Mouse (Mus musculus) adrenal gland, postnatal 36 days (tissue): Measurements from ENCODE around the gene Npvf. TPM values are rescaled to one million over a fixed set of nuclear protein-coding genes. Genes with fewer than 3 reads are reported as not detected.

Experiments used
- DNase-seq, 2 experiments: peaks; one replicate each; pipeline ENCODE4 v3.0.0; 2021; ENCODE audit warnings: mixed read lengths in 1 of 2
- long read RNA-seq, 2 experiments: library from polyadenylated mRNA; stranded (forward); transcript quantifications; one replicate each; pipeline ENCODE4 v2.0.0; 2021; ENCODE audit warnings: borderline sequencing depth in 2 of 2
- total RNA-seq, 2 experiments: library from RNA; stranded (reverse); gene quantifications; 2 replicates each; pipeline ENCODE4 v1.2.3; 2021

Gene Npvf
- not detected for total RNA-seq
- long read RNA-seq, experiment 1, result 0 reads
- long read RNA-seq, experiment 2, result 0 reads

DNA sequence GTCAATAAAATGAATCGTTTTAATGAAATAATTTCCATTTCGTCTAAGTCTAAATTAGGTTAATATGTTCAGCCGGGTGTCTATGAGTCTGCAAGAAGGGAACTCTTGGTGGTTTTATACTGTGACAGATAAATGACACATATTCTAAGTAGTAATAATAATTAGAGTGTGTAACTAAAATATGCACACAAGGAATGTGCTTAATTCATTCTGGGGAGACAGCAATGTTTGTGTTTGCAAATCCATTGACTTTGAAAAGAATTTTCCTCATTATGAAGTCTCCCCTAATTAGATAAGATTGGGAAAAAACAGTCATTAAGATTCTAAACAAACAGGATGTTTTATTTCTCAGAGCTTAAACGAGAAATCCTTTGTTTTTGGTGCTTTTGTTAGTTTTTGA is at the start of gene Npvf:
TSS of gene Npvf (minus strand) at position 84 of the 400 bp plus-strand sequence.
- DNase-seq, result no peak

DNA sequence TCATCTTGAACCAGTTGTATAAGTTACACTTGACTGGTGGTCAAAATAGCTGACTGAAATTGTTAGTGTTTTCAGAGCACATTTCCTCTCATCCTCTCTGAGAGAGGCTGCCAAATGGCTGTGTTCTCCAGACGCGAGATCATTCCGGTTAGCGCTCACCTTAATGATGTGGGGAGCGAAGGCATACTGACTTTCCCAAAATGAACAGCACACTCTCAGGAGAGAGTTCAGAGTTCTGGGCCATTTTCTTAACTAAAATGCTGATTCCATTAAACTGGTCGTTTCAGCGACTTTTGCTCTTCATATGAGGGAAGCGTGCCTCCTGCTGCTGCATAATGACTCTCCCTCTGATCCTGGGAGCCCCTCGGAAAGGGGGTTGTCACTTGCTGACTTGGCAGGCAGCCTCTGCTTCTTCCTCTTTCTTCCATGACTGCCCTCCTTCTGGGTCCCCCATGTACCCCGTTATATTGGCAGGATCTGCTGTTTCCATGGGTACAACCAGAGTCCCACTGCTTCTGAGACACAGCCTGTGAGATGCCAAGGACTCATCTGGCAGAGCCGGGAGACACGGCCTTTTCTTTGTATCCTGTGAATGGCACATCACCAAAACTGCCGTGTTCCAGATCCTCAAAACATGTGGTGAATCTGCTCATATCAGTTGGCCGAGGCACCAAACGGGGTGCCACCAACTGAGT is 35.0 kb upstream of the Npvf start:
- DNase-seq, result no peak

DNA sequence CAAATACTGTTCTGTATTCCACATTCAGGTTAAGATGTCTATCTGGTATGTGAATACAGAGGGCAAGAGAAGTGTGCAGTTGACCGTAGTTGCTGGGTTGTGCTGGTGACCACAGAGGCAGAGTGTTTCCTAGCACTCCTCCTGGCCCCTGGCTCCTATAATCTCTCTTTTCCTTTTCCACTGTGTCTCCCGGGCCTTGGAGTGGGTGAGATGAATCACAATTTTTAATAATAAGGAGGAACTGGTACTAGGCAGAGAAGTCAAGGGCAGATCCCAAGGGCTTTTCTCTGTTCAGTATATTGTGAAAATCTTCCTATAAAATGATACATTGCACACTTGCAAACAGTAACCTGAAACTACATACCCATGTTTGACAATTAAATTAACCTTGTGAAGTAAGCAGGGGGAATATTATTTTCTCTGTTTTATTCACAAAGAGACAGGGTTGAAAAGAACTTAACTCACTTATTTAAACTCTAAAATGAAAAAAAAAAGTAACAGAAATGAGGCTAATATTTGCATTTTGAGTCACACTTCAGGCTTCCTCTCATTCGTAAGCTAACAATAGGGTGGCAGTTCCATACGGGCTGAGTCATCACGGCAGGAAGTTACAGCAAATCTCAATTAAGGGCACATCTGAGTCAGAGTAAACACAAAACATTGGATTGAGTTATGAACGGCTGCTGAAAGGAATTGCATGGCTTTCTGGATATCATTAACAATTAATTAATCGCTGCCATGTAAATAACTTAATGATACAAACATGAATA is 30.6 kb upstream of the Npvf start:
- peak; percentile 34 to 56 for DNase-seq

DNA sequence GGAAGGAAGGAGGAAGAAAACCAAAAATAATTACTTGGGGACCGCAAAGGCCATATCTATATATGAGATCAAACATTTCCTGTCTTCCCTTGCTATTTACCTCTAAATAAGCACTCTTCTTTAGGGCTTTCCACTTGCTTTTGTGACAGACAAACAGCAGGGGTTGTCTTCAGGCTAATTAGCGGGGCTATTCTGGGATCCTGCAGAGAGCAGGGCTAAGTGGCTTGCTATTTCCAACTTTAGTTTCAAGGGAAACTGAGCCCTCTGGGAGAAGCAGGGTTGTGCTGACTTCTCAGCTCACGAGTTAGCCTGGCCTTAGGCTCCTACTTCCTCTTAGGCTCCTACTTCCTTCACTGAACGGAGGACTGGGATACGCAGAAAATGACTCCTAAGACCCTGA is 27.3 kb upstream of the Npvf start:
- DNase-seq, result no peak

DNA sequence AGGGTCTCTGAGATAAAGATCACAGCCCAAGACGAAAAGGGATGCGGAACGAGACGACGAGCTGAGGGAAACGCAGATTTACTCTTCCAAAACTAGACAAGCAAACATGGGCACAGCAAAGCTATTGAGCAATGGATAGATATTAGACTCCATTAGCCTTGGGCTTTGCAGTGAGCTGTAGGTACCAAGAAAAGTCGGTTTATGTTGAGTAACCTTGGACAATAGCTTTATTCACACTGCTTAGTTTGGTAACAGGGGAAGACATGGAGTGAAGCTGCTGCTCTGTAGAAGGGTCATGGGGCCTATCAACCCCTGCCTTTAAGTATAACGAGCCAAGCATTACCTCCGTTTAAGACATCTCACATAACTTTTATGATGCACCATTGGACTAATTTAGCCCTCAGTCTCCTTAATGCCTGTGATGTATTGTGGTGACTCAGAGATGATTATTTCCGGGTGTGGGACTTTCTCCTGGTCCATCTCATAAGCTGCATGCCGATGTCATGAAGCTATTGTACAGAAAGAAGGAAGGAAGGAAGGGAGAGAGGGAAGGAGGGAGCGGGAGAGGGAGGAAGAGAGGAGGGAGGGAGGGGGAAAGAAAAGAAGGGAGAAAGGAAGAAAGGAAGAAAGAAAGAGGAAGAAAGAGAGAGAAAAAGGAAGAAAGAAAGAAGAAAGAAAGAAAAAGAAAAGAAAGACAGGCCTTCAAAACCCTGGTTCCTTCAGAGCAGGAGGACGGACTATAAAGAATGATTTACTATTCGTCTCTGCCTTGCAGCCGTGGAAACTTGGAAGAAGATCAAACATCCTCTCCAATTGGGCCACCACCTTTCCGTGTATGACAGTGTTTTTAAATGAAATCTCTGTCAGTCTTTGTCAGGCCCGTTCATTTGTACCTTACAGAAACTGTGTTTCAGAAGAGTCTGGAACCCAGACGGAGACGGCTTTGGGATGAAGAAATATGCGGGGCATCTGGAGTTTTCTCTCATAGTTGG is 26.3 kb upstream of the Npvf start:
- DNase-seq, result peak in 1 of 2 experiments; percentile 7

DNA sequence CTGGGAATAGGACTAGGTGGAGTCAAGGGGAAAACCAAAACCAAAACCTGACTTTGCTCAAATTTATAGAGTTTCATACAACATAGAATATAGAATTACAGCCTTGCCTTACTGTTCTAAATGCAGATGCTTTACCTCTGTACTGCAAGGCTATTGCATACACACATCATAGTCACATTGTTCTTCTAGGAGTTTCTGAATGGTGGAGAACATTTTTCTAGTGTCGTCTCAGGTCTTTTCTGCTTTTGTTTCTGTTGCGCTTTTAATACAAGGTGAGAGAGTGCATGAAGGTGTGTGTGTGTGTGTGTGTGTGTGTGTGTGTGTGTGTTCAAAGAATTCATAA is 25.2 kb upstream of the Npvf start:
- no peak for DNase-seq

DNA sequence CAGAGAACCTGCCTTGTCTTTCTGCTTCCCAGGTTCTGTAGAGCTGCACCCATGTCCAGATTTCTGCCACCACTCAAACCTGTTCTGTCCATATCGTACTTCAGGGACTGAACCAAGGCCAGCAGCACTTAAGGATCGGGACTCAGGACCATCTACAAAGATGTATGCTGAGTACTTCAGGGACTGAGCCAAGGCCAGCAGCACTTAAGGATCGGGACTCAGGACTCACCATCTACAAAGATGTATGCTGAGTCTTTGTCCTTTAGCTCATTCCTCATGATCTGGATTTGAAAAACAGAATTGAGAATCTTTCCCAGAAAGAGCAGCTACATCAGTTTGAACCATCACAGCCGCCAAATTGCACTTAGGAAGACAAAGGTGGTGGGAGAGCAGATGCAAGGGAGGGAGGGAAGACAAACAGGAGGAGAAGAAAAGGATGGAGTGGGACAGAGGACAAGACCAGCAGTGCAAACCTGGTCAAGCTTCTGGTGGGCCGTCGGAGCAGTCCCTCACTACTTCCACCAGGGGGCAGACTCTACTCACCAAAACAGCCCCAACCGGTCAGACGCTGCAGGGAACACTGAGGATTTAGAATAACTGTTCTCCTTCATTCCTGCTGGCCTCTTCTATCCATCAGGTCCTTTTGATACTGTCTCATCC is 24.7 kb upstream of the Npvf start:
- peak; percentile 72 to 78 for DNase-seq

DNA sequence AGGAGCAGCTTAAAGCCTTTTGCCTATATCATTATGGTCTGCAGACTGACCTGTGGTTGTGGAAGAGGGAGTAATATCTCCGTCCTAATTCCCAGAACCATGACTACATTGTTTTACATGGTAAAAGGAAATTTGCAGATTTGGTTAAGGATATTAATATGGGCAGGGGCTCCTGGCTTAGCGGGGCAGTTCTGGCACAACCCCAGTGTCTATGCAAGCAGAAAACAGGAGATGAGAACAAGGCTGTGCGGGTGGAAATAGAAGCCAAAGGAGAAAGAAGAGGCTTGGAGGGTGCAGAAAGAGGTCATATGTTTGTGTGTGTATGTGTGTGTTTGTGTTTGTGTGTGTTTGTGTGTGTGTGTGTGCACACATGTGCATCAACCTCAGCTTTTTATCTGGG is 17.0 kb upstream of the Npvf start:
- no peak for DNase-seq

DNA sequence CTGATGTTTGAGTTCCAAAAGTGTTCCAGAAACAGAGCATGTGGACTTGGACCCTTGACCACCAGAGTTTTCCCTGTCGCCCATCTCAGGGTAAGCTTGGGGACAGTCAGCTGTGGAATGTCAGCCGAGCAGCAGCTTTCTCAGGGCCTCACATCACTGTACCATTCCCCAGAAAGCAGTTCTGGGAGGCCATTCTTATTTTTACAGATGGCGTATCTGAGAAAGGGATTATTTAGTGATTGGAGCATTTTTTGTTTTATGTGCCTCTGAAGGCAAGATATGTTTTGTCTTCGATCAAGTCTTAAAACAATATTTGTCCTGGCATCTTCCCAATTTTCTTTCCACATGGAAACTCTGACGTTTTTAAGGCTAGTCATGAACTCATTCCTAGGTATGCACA is 12.7 kb upstream of the Npvf start:
- no peak for DNase-seq

DNA sequence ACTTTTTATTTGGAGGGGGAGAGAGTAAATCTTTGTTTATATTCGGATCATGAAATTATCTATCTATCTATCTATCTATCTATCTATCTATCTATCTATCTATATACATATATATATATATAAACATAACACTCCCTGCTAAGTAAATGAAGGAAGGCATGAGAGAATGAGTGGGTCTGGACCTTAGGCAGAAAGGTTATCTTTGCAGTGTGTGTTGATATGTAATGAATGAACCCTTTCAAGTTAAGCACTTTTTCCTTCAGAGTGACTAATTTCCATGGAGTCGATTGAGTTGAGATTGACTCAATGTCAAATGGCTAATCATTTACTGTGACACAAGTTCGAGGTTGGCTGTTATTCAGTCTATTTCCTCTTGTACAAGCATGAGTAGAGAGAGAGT is 10.8 kb upstream of the Npvf start:
- no peak for DNase-seq

DNA sequence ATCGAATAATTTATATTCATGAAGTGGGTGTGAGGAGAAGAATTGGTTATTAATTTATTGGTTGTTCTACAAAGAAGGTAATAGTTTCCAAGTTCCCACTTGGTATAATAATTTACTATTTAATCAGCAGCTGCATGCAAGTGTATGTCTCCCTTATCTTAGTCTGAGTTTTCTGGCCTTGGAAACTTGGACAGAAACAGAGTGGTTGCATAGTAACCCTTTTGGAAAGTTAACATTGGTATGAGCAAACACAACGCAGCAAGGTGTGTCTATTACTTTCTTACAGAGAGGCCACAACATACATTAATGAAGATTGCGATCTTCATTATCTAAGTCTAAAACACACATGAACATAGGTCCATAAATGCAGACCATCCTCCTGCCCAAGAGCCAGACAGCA is 10.0 kb upstream of the Npvf start:
- DNase-seq, result no peak

DNA sequence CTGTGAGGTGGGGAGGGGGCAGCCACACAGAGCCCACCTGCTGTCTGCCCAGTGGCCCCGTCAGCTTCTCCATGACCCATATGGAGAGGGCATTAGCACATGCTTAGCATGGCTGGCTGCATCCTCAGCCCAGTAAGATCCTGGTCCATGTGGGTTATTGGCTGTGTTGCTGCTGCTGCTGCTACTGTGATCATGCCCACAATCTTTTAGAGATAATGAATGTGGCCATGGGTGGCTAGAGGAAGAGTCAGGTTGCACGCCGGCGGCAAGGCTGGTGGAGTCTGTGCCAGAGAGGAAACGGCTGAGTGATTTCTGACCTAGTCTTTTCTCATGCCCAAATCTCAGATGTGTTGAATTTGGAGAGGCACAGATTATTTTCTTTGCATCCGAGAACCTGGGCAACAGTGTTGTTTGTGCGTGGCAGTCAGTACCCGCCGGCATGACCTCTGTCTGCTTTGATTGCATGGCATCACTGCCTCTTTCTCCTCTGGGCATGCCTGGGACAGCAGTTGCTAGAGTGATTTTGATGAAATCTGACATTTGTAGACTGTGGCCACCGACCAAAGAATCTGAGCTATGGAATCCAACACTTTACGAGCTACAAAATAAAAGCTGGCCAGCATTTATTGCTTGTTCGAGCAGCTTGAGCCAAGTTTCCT is 8.8 kb upstream of the Npvf start:
- DNase-seq, result no peak

DNA sequence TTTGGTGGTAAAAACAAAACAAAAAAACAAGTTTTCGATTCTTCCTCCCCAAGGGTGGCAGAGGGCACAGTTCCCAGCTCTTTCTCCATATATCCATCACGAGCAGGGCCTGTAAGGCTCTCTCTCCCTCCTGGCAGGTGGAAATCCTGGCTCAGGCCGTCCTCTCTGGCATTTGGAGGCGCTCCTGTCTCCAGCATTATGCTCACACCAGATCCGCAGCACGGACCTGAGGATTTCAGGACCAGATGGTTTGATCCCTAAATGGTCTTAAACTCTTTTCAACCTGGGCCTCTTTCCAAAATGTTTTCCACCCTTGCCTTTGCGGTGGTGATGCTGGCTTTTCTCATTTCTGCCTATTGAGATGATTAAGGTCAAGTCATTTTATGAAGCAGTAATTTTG is 7.5 kb upstream of the Npvf start:
- DNase-seq, result no peak

DNA sequence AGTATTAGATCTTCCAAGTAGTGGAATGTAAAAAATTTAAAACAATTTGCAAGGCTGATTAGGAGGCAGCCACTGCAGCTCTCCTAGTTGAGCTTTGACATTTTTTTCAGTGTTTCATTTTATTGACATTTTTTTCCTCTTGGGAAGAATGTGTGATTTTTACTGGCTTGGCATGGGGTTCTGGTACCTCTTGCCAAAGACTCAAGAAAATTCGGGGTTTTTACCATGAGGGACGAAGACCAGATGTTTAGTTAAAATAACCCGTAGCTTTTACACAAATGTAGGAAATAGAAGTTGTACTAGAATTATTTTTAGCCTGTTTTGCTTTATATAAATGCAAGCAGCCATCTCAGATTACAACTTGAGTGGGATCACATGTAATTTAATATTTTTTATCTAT is 4.2 kb upstream of the Npvf start:
- no peak for DNase-seq

DNA sequence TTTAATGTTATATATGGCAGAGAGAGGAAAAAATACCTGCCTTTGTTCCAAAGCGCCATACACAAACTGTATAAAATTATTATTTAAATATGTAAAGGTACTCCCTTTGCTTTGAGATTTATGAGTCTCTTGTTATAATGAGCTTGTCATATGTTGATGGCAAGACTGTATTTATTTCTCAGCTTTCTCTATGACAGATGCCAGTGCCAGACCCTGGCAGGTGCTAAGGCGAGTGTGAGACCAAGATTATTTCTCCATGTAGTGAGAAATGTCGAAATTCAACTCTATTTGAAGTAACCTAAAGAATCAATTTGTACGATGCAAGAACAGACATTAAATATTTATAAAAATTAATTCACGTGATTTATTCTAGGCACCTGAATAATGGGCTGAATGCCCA is 3.8 kb upstream of the Npvf start:
- no peak for DNase-seq

DNA sequence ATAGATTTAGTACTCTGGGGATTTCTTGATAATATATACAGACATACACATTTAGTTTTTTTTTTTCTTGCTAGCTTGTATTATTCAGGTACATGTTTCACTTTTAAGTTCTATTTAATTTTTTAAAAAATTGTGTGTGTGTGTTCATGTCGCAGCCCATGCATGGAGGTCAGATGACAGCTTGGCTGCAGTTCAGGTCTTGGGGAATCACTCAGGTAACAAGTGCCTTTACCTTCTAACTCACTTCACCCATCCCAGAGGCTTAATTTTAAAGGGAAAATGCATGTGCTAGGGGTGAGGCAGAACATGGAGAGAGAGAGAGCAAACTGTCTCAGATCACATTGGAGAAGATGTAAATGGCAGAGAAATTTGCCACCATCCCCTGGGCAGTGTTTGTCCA is 2.2 kb upstream of the Npvf start:
- DNase-seq, result no peak

DNA sequence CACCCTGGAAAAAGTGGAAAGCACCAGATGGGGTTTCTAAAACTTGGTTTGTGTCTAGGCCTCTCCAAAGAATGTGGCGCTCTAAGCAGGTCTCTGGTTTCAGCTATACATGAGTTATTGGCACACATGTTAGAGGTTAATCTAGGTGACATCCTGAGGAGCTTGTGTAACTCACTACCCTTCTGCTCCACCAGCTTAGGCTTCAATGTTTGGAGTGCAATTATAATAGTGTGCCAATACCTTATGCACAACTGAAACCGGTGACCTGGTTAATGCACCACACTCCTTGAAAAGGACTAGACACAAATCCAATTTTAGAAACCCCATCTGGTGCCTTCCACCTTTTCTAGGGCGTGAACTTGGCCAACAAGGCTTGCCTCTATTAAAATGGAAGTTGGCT is 1.7 kb upstream of the Npvf start:
- DNase-seq, result no peak

DNA sequence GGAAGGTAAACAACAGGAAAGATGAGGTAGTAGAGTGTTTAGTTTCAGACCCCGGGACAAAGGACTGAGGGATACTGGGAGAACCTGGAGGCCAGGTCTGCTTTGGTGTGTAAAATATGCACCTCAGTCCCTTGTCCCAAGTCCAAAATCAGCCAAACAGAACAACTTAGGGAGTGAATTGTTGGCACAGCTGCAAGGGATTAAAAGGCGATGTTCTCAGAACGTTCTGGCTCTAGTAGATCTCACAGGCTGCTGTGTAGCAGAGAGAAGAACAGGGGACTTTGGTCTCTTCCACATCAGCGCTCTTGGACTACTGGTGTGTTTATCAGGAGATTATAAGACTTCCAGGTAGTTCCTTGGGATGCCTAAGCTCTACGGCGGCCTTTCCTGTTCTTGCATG is 6.6 kb downstream of the Npvf start:
- DNase-seq, result no peak

DNA sequence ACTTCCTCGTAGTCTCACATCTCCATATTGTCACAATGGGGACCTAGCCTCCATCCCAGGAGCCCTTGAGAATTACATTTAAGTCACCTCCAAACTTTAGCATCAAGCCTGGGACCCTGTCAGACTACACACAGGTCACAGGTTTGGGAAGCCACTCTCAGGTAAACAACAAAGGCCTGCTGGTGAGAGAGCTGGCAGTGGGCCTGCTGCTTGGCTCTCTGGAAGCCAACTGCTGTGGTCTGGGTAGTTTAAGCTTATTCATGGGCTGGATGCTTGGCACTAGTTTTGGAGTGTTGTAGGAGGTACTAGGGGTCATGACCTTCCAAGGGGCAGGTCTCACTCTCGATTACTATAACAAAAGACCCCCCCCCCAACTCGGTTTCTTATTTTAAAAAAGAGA is 7.6 kb downstream of the Npvf start:
- DNase-seq, result no peak

DNA sequence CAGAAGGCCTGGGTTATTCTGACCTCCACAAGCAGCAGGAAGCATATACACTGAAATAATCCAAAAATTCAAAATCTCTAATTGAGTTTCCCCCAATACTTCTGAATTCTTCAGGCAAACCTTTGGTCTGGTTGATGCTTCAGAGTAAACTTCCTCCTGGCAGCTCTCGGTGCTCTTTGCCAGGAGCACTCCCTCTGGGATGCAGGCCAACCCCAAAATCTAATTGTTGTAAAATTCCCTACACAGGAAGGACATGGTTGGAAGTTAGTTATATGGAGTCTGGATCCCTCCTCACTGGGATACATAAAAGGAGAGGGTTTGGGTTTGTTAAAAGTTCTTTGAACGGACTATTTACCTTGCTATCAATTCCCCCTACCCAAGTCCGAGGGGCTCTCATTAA is 9.5 kb downstream of the Npvf start:
- DNase-seq, result no peak

DNA sequence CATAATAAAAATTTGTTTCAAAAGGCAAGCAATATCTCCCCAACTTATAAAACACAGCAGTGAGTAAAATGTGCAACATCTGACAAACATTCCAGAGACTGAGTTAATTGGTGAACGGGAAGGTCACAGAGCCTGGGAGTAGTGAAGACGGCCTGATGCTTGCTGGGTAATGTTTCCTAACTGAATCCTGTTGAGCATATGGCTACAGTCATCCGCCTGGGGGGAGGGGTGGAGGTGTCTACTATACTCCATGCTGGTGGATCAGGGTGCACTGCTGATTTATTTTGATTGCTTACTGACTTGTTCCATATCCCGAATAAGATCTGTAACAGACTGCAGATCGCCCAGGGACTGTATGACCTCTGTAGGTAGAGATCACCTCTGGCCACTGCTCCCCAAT is 12.3 kb downstream of the Npvf start:
- DNase-seq, result no peak

DNA sequence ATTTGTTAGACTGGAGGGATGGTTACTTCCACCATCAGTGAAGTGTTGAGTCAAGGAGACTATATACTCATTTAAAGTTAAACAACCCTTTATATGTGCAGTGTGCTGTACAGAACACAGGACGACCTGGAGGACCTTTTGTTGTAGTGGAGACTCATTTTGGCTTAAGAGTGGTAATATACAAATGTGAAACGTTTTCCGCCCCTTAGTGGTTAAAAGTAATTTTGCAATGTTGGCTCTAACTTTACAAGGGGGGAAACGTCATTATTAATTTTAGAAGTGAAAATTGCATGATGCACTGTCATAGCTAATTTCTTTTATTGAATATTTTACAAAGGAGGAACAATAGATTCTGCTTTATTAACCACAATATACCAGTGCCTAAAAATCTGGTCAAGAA is 13.9 kb downstream of the Npvf start:
- DNase-seq, result no peak
